Mouse (Mus musculus): Measurements from ENCODE around the gene Itgb8.

Gene Itgb8

DNA sequence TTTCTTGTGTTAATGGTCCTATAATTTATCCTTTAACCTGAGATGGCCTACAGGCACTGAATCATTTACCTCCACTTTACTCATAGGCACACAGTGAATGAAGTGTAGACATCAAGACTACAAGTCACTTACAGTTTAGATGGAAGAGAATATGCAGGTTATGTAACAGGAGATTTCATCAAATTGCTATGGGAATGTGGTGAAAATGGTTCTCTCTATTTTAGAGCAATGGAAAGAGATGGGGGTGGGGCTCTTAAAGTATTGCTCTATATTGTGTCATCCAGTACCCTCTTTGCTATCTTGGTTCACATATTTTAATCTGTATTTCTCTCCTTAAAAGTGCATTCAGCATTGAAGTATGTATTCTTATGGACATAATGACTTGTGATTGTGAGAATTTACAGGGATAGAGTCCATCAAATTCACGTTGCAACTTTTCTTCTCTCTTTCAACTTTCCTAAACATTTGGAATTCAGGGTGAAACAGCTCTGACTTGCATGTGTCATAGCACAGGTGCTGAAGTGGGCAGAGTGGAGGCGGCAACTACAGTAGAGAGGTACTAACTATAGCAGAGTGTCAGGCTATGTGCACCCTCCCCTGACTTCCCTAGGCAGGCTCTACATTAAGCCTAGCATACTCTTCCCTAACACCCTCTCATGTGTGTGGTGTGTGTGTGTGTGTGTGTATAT is 29.1 kb downstream of the Itgb8 start:
- no peak for DNase-seq (ENCODE audit: low read depth in 1 of 2, low spot score in 2 of 2)

- no peak for DNase-seq (ENCODE audit: low read depth in 1 of 2, low spot score in 2 of 2)
Measured at GRCm38 (mm10) chr12:119207464-119207801, 31.2 kb downstream of the Itgb8 start.

DNA sequence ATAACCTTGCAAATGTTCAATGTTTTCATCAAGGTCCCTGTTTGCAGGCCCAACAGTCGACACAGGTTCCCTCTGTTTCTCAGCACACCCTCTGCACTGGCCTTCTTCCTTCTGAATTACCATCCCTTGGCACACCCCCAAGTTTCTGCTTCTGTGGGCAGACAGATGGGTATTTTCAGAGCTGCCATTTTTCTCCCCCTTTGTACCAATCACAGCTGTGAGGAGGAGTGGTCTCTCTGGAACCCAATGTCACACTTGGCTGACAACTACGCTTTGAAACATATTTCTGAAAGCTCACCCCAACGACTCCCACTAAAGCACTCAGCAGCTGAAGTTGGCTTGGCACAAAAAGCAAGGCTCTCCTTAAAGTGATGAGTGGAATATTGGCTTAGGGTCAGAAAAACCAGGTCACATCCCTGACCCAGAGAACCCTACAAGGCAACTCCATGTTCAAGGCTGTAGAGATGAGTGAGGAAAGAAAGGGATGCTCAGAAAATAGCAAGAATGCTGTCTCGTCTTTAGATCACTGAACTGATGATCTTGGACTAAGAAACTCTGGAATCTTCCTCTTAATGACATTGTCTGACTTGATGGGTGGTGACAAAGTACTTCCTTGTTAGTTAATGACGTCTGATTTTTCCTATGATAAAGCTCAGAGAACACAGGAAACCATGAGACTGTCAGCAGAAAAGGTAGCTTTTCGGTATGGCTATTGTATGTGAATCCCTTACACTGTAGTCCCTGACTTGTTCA is 31.7 kb downstream of the Itgb8 start:
- DNase-seq (ENCODE audit: low read depth in 1 of 2, low spot score in 2 of 2), result no peak

DNA sequence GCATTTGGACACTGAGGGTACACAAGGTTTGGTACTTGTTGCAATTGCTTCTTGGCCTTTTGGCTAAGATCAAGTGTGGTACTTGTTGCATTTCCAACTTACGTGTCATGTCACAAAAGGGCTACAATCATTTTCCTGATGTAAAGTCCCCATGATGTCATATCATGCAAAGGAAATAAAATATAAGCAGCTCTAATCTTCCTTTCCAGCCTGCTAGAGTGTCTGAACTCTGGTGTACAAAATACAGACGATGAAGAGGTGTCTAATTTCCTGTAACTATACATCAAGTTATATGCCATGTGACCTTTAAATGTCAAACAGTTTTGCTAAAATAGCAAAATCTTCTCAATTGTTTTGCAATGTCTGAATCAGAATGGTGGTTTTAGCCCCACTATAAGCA is 34.2 kb downstream of the Itgb8 start:
- DNase-seq (ENCODE audit: low read depth in 1 of 2, low spot score in 2 of 2), result no peak

GRCm38 (mm10) chr12:119202766-119203165 is 35.8 kb downstream of the Itgb8 start:
- DNase-seq (ENCODE audit: low read depth in 1 of 2, low spot score in 2 of 2), result no peak

DNA sequence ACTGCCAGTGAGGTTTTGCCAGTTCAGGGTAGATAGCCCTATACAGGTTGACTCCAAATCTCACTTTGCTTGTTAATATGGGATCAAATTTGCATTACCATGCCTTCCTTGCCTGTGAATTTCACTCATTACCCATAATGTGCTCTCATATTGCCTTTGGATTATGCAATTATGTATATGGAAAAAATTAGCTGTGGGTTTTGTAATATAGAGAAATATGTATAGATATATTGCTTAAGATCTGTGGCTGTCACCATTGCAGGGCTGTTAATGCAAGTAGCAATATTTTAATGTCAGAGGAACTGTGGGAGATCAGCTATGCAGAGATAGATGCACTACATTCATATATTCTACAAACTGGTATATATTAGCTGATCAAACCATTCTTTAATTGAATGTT is 43.5 kb downstream of the Itgb8 start:
- no peak for DNase-seq (ENCODE audit: low read depth in 1 of 2, low spot score in 2 of 2)

GRCm38 (mm10) chr12:119189814-119190213 is 48.8 kb downstream of the Itgb8 start:
- DNase-seq (ENCODE audit: low read depth in 1 of 2, low spot score in 2 of 2), result no peak

DNA sequence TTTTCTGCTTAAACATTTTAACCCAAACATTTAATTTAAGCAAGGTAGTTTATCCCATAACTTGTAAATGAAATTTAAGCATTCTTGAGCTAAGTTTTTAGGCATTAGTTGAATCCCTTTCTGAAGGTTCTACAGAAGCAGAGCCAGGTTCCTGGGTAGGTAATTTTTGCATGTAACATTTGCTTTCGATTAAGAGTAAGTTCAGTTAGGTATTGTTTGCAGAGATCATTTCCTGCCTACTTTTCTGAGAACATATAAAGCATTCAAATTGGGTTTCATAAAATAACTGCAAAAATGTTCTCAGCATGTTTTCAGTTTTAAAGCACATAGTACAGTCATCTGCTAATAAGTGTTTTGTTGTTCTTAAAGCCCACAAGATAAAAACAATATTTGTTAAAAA is 53.2 kb downstream of the Itgb8 start:
- no peak for DNase-seq (ENCODE audit: low read depth in 1 of 2, low spot score in 2 of 2)

DNA sequence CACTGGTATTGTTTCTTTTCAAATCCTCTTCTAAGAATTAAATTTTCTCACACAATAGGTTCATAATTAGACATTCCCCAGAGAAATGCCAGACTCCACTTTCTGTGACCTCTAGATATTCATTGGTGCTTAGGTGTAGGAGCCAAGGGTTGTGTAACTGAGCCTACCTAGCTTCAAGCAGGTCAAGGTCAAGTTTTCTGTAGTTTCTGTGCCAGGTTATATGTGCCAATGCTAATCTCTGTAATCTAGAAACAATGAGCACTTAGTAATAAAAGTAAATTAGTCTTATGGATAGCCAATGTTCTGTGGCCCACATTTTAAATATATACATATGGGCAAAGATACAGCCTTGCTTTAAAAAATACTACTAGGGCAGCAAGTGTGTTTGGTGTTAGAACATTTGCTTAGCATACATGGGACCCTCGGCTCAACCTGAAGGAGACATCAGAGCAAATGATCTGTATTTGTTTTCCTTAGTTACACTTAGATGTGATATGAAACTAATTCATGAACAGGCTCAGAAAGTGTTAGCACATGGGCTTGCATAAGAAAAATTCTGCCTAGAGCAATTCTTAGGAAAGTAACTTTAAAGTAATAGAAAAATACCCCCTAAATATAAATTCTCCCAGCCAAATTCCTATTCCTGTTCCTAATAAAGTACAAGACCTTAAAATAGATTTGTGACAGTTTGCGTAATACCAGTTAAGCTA is 56.2 kb downstream of the Itgb8 start:
- DNase-seq (ENCODE audit: low read depth in 1 of 2, low spot score in 2 of 2), result no peak

- no peak for DNase-seq (ENCODE audit: low read depth in 1 of 2, low spot score in 2 of 2)
Measured at GRCm38 (mm10) chr12:119176017-119176416, 62.6 kb downstream of the Itgb8 start.

GRCm38 (mm10) chr12:119169828-119170539 is 68.6 kb downstream of the Itgb8 start:
- DNase-seq (ENCODE audit: low read depth in 1 of 2, low spot score in 2 of 2), result no peak

DNA sequence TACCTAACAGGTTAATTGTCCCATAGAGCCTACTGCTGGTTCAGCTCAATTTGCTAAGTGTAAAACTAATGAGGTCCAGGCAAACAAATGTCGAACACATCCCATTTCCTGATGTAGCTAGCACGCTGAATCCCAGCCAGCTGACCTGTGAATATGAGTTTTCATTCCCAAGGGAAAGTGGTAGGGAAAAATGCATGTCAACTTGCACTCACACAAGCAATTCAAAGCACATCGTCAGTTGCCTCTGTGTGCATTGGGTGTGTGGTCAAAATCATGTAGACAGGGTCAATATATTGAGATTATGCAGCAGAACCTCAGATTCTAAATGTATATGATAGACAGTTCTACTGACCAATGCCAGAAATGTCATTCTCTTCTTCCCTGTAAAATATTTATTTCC is 69.5 kb downstream of the Itgb8 start:
- no peak for DNase-seq (ENCODE audit: low read depth in 1 of 2, low spot score in 2 of 2)

- DNase-seq (ENCODE audit: low read depth in 1 of 2, low spot score in 2 of 2), result no peak
Measured at GRCm38 (mm10) chr12:119165115-119165514, 73.5 kb downstream of the Itgb8 start.

- DNase-seq (ENCODE audit: low read depth in 1 of 2, low spot score in 2 of 2), result no peak
Measured at GRCm38 (mm10) chr12:119164672-119165071, 73.9 kb downstream of the Itgb8 start.

DNA sequence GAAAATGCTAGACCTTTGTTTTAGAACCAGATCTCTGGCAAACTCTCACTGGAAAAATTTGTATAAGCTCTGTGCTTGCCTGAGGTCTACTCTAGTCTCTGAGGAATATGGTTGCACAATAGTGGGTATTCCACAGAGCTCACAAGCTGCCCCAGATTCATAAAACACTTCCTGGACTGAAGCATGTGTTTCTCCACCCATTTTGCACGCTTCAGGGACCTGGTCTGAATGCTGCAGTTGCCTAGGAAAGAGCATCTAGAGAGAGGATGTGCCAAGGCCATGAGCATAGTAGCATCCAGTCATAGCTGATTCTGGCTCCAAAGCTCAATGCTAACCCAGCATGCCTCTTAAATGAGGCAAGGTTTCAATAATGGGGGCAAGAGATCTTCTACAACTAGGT is 74.4 kb downstream of the Itgb8 start:
- no peak for DNase-seq (ENCODE audit: low read depth in 1 of 2, low spot score in 2 of 2)

DNA sequence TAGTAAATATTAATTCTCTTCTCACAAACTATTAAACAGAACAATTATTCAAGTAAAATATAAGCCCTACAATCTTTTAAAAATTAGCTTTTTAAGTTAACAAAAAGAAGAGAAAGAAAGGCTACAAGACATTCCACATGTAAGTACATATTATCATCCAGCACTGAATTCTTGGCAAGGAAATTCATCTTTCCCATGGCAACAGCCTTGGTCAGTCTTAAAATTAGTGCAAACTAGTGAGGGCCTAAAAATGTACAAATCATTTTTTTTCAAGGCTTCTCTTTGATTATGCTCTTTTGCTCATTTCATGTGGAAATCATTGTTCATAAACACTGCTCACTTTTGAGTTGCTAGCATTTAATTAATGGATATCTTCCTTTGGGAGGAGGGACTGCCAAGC is 77.8 kb downstream of the Itgb8 start:
- DNase-seq (ENCODE audit: low read depth in 1 of 2, low spot score in 2 of 2), result no peak

GRCm38 (mm10) chr12:119159254-119159933 is 79.2 kb downstream of the Itgb8 start:
- no peak for DNase-seq (ENCODE audit: low read depth in 1 of 2, low spot score in 2 of 2)

- DNase-seq (ENCODE audit: low read depth in 1 of 2, low spot score in 2 of 2), result no peak
Measured at GRCm38 (mm10) chr12:119157686-119158085, 80.9 kb downstream of the Itgb8 start.

DNA sequence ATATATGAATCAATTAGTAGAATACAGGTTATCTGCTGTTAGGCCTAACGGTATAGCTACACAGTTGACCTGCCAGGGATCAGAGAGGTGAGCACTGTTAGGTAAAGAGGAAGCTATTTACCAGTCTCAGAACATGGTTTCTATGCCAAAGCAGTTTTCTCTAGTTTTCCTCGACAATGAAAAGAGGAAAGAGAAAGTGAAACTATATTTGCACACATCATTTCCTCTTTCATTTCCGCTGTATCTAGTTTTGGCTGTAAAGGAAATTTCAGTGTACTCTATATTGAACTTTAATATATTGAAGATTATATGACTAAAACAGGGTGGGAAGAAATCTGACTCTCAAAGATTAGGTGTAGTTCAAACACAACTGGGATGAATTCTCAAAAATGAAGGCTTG is 81.5 kb downstream of the Itgb8 start:
- no peak for DNase-seq (ENCODE audit: low read depth in 1 of 2, low spot score in 2 of 2)

DNA sequence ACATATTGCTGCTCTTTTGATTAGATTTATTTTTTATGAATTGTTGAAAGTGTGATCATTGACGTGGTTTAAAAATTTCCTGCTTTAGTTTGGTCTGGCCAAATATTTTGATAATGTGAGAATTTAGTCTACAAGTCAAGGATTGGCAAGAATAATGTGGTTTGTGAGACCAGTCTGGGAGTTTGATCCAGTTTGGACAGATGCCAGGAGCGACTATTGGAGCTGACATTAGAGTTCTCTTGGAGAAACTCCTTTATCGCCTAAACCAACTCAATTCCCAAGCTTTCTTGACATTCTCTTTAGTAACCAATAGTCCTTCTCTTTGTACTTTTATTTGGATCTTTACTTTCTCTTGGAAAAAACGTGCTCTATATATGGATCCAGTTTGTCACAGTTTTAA is 83.0 kb downstream of the Itgb8 start:
- DNase-seq (ENCODE audit: low read depth in 1 of 2, low spot score in 2 of 2), result no peak

GRCm38 (mm10) chr12:119150956-119151355 is 87.6 kb downstream of the Itgb8 start:
- DNase-seq (ENCODE audit: low read depth in 1 of 2, low spot score in 2 of 2), result no peak
